Mouse (Mus musculus): ENCODE data around the gene Trim31.

The Trim31 gene

DNA sequence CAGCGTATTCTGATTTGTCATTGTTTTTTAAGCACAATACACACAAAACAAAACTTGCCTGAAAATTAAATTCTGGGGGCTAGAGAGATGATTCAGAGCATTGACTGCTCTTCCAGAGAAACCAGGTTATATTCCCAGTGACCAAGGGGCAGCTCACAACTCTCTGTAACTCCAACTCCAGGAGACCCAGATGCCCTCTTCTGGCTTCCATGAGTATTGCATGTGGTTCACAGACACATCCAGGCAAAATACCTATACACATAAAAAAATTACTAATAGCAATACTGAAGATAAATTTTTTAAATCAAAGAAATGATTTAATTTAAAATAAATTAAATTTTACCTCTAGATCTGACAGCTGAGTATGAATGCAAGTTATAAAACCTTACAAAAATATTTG lies 1.3 kb upstream of the Trim31 start:
- no peak for DNase-seq (ENCODE audit: low spot score in 2 of 2)

DNA sequence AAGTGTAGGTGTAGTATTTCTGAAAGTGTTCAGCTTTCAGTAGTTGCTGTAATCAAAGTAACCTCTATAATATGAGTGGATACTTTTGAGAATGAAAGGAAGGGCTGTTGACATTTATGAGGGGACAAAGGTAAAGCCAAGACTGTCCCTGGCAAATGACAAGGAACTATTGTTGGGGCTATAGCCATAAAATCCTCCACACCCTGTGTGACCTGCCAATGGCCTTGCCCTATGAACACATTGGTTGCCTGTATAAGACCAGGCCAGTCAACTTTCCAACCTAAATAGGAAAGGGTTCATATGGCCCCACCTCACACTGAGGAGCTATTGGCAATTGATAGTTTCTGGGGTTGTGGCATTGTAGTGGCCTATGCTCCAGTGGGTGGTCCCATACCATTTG lies 853 bp upstream of the Trim31 start:
- DNase-seq (ENCODE audit: low spot score in 2 of 2): no peak

- DNase-seq (ENCODE audit: low spot score in 2 of 2): no peak
Measured at GRCm38 (mm10) chr17:36899376-36899775, 1.5 kb downstream of the Trim31 start.

- DNase-seq (ENCODE audit: low spot score in 2 of 2): no peak
Measured at GRCm38 (mm10) chr17:36900001-36900400, 2.1 kb downstream of the Trim31 start.

DNA sequence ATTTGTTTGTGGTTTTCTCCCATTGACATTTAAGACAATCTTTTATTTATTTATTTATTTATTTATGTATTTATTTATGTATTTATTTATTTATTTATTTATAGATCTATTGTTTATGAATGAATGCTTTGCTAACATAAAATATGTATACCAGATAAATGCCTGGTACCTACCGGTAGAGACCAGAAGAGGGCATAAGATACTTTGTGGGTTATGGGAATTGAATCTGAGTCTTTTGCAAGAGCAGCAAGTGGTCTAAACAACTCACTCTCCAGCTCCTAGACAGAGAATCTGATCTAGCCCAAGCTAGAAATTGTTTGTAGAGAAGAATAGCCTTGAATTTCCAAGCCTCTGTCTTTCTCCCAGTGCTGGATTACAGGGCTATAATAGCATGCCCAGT lies 2.8 kb downstream of the Trim31 start:
- DNase-seq (ENCODE audit: low spot score in 2 of 2): no peak

DNA sequence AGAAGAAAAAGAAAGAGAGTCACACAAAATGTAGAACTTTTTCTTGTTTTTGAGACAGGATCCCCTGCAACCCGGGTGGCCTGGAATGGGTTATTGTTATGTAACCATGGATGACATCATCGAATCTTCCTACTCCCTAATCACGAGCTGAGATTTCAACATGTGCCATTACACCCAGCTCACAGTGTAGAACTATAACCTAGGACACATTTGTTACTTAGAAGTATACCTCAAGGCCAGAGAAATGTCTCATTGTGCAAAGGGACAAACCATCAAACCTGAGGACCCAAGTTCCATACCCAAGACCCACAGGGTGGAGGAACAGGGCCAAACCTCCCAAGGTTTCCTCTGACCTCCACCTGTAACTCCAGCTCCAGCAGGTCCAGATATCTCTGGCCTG lies 5.7 kb downstream of the Trim31 start:
- no peak for DNase-seq (ENCODE audit: low spot score in 2 of 2)

DNA sequence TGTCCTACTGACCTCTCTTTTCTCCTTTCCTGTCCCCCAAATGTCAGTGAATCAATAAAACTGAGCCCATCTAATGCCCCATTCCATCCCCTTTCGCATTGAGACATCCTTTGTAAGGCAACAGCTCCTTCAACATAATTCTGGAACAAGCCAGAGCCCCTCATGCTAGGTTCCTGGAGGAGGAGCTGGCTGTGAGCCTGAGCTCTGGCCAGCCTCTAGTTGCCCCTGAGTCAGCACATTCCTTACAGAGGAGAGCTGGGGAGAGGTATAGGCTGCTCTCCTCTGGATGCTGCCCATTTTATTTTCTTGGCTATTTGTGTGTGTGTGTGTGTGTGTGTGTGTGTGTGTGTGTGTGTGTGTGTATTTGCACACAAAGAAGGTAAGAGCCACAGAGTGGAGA lies 10.3 kb downstream of the Trim31 start:
- no peak for DNase-seq (ENCODE audit: low spot score in 2 of 2)

GRCm38 (mm10) chr17:36909802-36910201 lies 11.9 kb downstream of the Trim31 start:
- no peak for DNase-seq (ENCODE audit: low spot score in 2 of 2)

DNA sequence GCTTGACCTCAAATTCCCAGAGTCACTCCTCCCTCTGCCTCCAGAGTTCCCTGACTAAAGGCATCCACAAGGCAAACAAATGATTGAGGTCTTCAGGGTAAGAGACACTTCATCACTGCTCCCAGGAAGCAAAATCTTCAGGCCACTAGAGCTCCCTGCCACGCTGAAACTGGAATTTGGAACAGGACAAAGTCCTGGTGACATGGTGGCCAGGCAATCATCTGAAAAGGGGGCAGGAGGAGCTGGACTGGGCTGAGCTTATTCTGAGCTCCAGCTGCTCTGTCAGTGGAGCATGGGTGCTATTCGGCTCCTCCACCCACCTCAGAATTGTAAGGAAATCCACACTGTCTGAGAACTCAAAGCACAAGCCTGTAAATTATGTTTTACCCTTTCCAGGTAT lies 14.1 kb downstream of the Trim31 start:
- no peak for DNase-seq (ENCODE audit: low spot score in 2 of 2)

DNA sequence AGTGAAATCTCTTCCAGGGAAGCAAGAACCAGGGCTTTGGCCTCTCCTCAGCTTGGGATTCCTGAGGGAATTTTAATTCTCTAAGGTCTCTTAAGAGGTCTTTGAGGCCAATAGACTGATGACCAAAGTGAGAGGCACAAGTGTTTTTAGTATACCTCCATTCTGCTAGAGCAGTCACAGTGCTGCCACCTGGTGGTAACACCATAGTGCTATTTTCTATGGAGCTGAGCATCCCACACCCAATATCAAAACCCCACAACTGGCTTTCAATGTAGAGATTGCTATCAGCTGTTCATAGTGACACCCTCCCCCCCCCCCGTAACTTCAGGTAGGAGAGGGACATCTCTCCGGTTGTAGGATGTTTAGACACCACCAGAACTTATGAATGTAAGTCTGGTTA lies 16.2 kb downstream of the Trim31 start:
- peak in 1 of 2 experiments; percentile 51 for DNase-seq (ENCODE audit: low spot score in 2 of 2)

DNA sequence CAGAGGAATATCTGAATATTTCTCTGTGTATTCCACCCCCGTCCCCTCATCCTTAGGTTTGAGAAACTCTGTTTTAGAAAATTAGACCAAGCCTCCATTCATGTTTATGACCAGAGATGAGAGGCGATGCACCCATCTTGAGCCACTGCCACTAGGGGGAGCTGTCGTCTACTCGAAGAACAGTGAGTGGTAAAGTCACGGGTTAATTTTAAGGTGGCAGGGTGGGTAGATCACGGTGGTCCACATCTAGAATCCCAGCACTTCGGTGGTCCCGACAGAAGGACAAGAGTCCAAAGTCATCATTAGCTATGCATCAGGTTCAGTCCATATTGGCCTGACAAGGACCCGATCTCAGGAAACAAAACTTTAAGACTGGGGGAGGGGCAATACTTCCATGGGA lies 17.2 kb downstream of the Trim31 start:
- DNase-seq (ENCODE audit: low spot score in 2 of 2): peak in 1 of 2 experiments; percentile 33

GRCm38 (mm10) chr17:36920239-36920638 lies 22.3 kb downstream of the Trim31 start:
- DNase-seq (ENCODE audit: low spot score in 2 of 2): no peak

- DNase-seq (ENCODE audit: low spot score in 2 of 2): no peak
Measured at GRCm38 (mm10) chr17:36922715-36923114, 24.8 kb downstream of the Trim31 start.

- DNase-seq (ENCODE audit: low spot score in 2 of 2): no peak
Measured at GRCm38 (mm10) chr17:36923491-36923890, 25.6 kb downstream of the Trim31 start.

DNA sequence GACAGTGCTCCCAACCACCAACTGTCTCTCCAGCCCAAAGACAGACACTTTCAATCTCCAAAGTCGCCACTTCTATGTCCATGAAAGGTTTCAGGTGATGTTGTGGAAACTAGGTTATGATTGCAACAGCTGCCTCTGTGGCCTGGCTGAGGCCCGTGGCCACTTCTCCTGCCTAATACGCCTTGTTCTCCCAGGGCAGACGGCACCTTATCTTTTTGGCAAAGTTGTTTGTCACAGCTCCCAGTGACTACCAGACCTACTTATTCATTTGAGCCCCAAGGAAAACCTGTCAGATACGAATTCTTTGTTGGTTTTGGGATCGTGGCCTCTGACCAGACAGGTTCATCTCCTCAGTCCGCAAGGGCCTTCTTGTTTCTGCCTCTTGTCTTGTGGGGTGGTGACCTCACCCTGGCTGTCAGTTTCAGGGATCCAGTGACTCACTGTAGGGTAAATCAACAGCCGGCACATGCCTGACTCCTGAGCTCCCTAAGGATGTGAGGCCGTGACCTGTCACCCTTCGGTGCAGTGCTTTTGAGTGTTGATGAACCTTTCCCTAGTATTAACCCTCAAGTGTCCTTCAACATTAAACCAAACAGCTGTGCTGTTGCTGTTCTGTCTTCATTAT lies 29.7 kb downstream of the Trim31 start:
- DNase-seq (ENCODE audit: low spot score in 2 of 2): no peak

- DNase-seq (ENCODE audit: low spot score in 2 of 2): no peak
Measured at GRCm38 (mm10) chr17:36929236-36929932, 31.5 kb downstream of the Trim31 start.

GRCm38 (mm10) chr17:36930233-36930632 lies 32.3 kb downstream of the Trim31 start:
- DNase-seq (ENCODE audit: low spot score in 2 of 2): no peak

- no peak for DNase-seq (ENCODE audit: low spot score in 2 of 2)
Measured at GRCm38 (mm10) chr17:36931130-36931529, 33.2 kb downstream of the Trim31 start.

DNA sequence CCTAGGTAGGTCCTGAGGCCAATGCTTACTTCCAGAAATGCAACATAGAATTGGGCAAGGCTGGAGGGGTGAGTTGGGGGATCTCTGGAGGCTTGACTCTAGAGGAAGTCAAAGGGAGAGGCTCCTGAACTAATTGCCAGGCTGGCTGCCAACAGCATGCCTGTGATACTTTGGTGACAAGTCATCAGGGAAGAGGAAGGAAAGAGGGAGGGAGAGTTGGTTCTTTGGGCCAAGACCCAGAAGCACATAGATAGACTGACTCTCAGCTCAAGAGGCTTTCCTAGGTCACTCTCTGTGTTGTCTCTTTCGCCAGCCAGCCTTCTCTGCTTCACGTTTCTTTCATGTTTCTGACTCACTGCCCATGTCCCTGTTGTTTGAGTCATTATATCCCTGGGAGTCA lies 33.9 kb downstream of the Trim31 start:
- no peak for DNase-seq (ENCODE audit: low spot score in 2 of 2)

GRCm38 (mm10) chr17:36938056-36938455 lies 40.1 kb downstream of the Trim31 start:
- DNase-seq (ENCODE audit: low spot score in 2 of 2): no peak

GRCm38 (mm10) chr17:36942391-36942790 lies 44.5 kb downstream of the Trim31 start:
- DNase-seq (ENCODE audit: low spot score in 2 of 2): no peak

DNA sequence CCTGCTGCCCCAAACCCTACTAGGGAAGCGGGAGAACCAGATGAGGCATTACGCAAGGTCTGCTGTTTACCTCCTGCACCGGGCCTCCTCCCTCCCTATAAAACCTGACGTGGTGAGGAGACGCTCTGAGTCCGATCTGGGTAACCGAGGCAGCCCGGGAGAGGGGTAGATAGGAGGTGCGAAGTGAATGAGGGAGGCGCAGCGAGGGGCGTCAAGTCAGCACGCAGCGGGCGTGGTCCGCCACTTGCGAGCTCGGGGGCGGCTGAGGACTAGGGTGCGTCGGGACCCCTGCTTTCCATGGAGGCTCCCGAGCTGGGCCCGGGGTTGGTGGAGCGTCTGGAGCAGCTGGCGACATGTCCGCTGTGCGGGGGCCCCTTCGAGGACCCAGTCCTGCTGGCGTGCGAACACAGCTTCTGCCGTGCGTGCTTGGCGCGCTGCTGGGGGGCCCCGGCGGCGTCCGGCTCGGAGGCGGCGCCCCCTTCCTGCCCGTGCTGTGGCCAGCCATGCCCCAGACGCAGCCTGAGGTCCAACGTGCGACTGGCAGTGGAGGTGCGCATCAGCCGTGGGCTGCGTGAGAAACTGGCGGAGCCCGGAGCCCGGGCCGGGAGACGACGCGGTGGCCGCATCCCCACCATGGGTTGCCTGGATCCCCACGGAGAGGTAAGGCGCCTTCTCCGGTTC lies 45.0 kb downstream of the Trim31 start, which contains the start of gene Rnf39:
Gene Rnf39, plus strand, starts transcription at position 128 of the 681 bp plus-strand sequence.
- DNase-seq (ENCODE audit: low spot score in 2 of 2): no peak

- no peak for DNase-seq (ENCODE audit: low spot score in 2 of 2)
Measured at GRCm38 (mm10) chr17:36943691-36944090, 45.8 kb downstream of the Trim31 start.

Measured in frontal cortex, postnatal 10 days (tissue).